Mouse (Mus musculus): ENCODE results near the gene Olfr1416. TPM values are rescaled to one million over a fixed set of nuclear protein-coding genes. Genes with fewer than 3 reads are reported as not detected.
"Not testable (repeated sequence)": the region's sequence is repeated elsewhere in the genome, so short reads cannot be mapped to it uniquely, and the experiment has no call there.

Olfr1416 gene
- polyA plus RNA-seq (2015; fragmentation: Nextera tagmentation; extraction: Ambion mirVana), result not detected in 2 replicates

DNA sequence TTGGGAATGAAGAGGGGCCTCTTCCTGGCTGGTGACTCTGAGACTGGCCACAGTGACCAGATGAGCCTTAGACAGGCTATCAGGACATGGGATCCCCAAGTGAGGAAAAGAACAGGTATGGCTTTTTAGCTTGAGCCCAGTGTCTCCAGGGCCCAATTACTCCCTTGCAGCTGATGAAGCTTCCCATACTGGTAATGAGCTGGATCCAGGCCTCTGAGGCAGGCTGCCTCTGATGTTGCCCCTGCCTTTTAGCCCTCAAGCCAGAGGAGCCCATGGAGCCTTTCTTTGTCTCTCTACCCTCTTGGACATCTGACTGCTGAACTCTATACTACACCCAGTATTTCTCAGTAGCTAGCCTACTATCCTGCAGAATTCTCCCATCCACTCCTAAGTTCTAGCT lies at the start of gene Olfr1416:
Olfr1416 (minus strand) TSS at position 101 of the 400 bp plus-strand sequence.
- Histone ChIP-seq H3K27ac (no peak within 1 kb of the TSS), H3K9ac (no peak within 1 kb of the TSS), H3K4me3 (no peak within 1 kb of the TSS), H3K9me3 (replicated peaks) (no peaks in the 10 kb centered on the region), H3K4me1 (replicated peaks) (no peaks in the 10 kb centered on the region), H3K36me3 (no peaks in the 10 kb centered on the region), H3K27me3 (0 out of 2 replicates have a peak, but pooled peaks cover 2% of the 10 kb centered on the region), H3K4me2 (no peak within 1 kb of the TSS)
- no peak for ATAC-seq (replicated peaks; ENCODE audit: insufficient number of reproducible peaks, insufficient read depth, low FRiP score, low read depth)

DNA sequence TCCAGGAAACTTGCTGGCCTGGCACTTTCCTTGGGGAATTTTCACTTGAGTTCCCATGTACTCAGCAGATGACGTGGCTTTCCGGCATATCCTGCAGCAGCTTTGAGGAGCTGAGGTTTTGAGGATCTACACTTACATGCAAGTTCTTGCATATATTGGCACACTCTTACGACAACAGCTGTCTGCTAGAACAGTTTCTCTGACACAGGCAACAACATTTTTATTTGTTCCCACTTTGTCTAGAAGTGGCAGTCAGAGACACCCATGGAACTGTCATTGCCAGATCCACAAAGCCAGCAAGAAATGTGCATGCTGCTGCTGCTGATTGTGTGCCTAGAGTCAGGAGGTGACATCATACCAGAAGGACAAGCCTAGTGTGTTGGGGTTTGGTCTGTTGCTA lies 38.9 kb upstream of the Olfr1416 start:
- Histone ChIP-seq H3K36me3 (no peaks in the 10 kb centered on the region), H3K4me1 (replicated peaks) (no peaks in the 10 kb centered on the region), H3K27me3 (peaks cover 16% of the 10 kb centered on the region), H3K9me3 (replicated peaks) (no peaks in the 10 kb centered on the region), H3K9ac (no peak overlapping the region), H3K4me3 (no peak overlapping the region), H3K27ac (no peak overlapping the region), H3K4me2 (no peak overlapping the region)
- 69% methylated on average over 3 of the region's 3 CpGs for WGBS
- ATAC-seq (replicated peaks; ENCODE audit: insufficient number of reproducible peaks, insufficient read depth, low FRiP score, low read depth), result no peak

DNA sequence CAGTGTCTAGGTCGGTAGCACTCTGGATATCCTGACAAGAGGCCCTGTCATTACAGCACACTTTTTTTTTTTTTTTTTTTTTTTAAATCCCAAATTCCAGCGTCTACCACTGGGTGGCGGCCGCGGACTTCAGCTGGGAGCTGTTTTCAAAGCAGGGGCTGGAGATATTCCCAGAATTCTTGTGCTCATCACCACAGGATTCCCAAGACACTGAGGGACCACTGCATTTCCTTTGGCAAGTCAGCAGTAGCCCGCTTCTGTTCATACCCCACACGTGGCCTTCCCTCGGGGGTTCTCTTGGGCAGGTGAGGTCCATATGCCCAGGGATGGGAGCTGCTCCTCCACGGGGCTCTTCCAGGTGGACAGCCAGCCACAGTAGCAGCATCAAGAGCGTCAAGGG lies 36.5 kb upstream of the Olfr1416 start:
- Histone ChIP-seq H3K4me3 (no peak overlapping the region), H3K9me3 (replicated peaks) (no peaks in the 10 kb centered on the region), H3K4me1 (replicated peaks) (no peaks in the 10 kb centered on the region), H3K4me2 (no peak overlapping the region), H3K27ac (no peak overlapping the region), H3K27me3 (peaks cover 21% of the 10 kb centered on the region), H3K9ac (no peak overlapping the region), H3K36me3 (no peaks in the 10 kb centered on the region)
- ATAC-seq (replicated peaks; ENCODE audit: insufficient number of reproducible peaks, insufficient read depth, low FRiP score, low read depth), result no peak
- WGBS, result 18% methylated on average over 10 of the region's 10 CpGs

DNA sequence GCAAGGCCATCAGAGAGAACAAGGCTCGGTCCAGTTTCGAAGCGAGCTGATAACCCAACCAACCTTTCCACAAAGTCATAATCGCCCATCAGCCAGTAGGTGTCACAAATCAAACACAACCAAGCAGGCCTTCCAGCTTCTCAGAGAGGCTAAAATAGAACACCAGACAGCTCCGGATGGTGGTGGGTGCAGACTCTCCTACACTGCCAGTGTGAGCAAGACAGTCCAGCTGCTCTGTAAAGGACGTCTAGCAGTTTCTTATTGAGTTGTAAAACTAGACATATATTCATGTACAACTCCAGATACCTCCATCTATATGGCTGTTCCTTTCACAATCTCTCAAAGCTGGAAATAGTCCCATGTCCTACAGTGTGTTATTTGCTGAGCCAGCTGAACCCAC lies 34.1 kb upstream of the Olfr1416 start:
- H3K9me3 ChIP-seq (replicated peaks), result no peaks in the 10 kb centered on the region
- H3K27ac ChIP-seq, result no peak overlapping the region
- no peaks in the 10 kb centered on the region for H3K4me1 ChIP-seq (replicated peaks)
- H3K36me3 ChIP-seq, result no peaks in the 10 kb centered on the region
- H3K4me3 ChIP-seq, result no peak overlapping the region
- H3K27me3 ChIP-seq, result peaks cover 21% of the 10 kb centered on the region
- ATAC-seq (replicated peaks; ENCODE audit: insufficient number of reproducible peaks, insufficient read depth, low FRiP score, low read depth), result no peak
- H3K9ac ChIP-seq, result no peak overlapping the region
- 77% methylated on average over 6 of the region's 6 CpGs for WGBS
- H3K4me2 ChIP-seq, result no peak overlapping the region

DNA sequence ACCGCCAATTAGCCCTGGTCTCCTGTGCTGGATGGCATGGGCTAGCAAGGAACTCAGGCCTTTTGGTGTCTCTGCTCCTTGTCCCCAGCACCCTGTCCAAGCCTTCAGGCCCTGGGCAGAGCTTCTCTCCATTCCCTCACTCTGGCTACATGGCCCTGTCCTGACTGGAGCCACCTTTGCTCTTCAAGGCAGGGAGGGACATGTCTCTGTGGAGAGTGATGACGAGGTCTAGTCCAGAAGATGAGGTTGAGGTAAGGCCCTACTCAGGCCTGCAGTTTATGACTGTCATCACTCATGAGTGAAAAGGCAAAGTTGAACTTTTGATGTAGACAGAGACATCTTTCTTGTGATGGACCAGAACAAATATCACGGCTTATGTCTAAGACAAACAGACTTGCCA lies 33.6 kb upstream of the Olfr1416 start, which contains the start of gene Olfr1414:
Olfr1414 (minus strand) TSS at position 101 of the 400 bp plus-strand sequence.
- Histone ChIP-seq H3K9ac (no peak within 1 kb of the TSS), H3K27me3 (peaks cover 21% of the 10 kb centered on the region), H3K4me1 (replicated peaks) (no peaks in the 10 kb centered on the region), H3K4me2 (no peak within 1 kb of the TSS), H3K27ac (no peak within 1 kb of the TSS), H3K9me3 (replicated peaks) (no peaks in the 10 kb centered on the region), H3K4me3 (no peak within 1 kb of the TSS), H3K36me3 (no peaks in the 10 kb centered on the region)
- WGBS, result 80% methylated on average over 3 of the region's 3 CpGs
- no peak for ATAC-seq (replicated peaks; ENCODE audit: insufficient number of reproducible peaks, insufficient read depth, low FRiP score, low read depth)

DNA sequence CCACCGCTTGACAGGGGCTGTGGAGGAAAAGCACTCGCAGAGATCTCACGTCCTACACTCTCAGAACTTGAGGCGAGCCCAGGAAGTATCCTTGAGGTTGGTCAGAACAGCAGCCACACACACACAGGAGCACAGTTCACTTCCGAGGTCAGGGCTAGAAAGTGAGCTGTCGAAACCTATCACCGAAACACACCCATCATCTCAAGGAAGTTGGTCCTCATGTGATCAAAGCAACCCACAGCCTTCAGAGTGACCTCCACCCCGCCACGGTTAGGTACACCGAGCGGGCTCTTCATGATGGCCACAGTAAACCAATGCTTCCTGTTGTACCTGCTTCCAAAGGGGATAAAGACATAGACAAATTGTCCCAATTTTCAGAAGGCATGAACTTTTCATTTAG lies 30.5 kb upstream of the Olfr1416 start:
- no peak overlapping the region for H3K4me2 ChIP-seq
- 68% methylated on average over 11 of the region's 11 CpGs for WGBS

DNA sequence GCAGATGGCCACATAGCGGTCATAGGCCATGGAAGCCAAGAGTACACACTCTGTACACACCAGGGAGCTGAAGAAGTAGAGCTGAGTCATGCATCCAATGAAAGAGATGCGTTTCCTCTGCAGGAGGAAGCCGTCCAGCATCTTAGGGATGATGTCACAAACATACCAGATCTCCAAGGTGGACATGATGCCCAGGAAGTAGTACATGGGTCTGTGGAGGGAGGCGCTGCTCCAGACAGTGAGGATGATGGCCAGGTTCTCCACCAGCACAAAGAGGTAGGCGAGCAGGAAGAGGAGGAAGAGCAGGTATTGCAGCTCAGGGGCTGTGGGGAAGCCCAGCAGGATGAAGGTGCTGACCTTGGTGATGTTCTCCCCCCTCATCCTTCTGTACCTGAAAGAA lies 26.7 kb upstream of the Olfr1416 start:
- H3K4me3 ChIP-seq; H3K4me1 ChIP-seq (replicated peaks); H3K9ac ChIP-seq; ATAC-seq (replicated peaks; ENCODE audit: insufficient number of reproducible peaks, insufficient read depth, low FRiP score, low read depth); H3K27ac ChIP-seq; H3K27me3 ChIP-seq; H3K9me3 ChIP-seq (replicated peaks); H3K4me2 ChIP-seq; H3K36me3 ChIP-seq: not testable (repeated sequence)
- WGBS, result 75% methylated on average over 5 of the region's 5 CpGs

More for the DNA sequence above, 30.5 kb upstream of the Olfr1416 start:
- H3K27ac ChIP-seq, result no peak overlapping the region
- ATAC-seq (replicated peaks; ENCODE audit: insufficient number of reproducible peaks, insufficient read depth, low FRiP score, low read depth), result no peak
- H3K9me3 ChIP-seq (replicated peaks), result no peaks in the 10 kb centered on the region
- no peak overlapping the region for H3K4me3 ChIP-seq
- H3K4me1 ChIP-seq (replicated peaks), result no peaks in the 10 kb centered on the region
- no peaks in the 10 kb centered on the region for H3K36me3 ChIP-seq
- H3K9ac ChIP-seq, result no peak overlapping the region
- peaks cover 12% of the 10 kb centered on the region for H3K27me3 ChIP-seq

DNA sequence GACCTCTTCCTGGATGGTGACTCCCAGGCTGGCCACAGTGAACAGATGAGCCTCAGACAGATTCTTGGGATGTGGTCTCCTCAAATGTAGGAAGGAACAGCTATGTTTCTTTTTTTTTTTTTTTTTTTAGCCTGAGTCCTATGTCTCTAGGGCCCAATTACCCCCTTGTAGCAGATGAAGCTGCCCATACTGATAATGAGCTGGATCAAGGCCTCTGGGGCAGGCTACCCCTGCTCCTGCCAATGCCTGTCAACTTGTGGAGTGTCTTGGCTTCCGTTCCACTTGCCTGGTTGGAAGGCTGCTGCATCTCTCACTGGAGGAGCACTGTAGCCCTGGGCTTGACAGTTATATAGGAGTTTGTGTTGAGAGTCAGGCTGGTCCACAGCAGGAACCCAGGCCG lies 11.1 kb upstream of the Olfr1416 start, which contains the start of gene Olfr1415:
Olfr1415 (minus strand) TSS at position 101 of the 400 bp plus-strand sequence.
- H3K9me3 ChIP-seq (replicated peaks), result no peaks in the 10 kb centered on the region
- no peak for ATAC-seq (replicated peaks; ENCODE audit: insufficient number of reproducible peaks, insufficient read depth, low FRiP score, low read depth)
- no peaks in the 10 kb centered on the region for H3K36me3 ChIP-seq
- no peak within 1 kb of the TSS for H3K4me2 ChIP-seq
- H3K9ac ChIP-seq, result no peak within 1 kb of the TSS
- H3K27me3 ChIP-seq, result peaks cover 5% of the 10 kb centered on the region; the same call in 1 of the 2 replicates
- H3K4me3 ChIP-seq, result no peak within 1 kb of the TSS
- H3K27ac ChIP-seq, result no peak within 1 kb of the TSS
- 76% methylated on average over 2 of the region's 2 CpGs for WGBS
- no peaks in the 10 kb centered on the region for H3K4me1 ChIP-seq (replicated peaks)

DNA sequence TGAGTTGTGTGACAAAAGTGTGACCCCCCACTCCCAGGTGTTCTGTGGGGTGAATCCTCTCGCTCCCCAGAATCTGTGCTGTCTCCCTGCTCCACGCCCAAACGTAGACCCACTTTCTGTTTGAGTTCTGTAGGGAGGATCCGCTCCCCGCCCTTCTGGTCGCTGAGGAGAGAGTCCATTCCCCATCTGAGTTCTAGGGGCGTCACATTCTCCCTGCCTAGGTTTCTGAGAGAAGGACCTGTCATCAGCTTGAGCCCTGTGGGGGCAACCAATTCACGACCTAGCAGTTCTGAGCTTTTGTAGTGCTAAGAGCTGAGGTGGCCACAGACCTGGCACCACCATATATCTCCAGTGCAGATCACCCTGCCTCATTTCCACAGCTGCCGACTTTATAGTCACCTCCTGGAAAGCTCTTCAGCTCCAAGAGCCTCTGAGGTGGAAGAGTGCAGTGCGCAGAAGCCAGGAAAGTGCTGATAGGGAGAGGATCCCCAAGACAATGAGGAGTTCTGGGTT lies 10.8 kb downstream of the Olfr1416 start:
- Histone ChIP-seq H3K9me3 (replicated peaks) (no peaks in the 10 kb centered on the region), H3K4me2 (peak overlapping the region; percentile 93), H3K4me1 (replicated peaks) (peaks cover 15% of the 10 kb centered on the region), H3K36me3 (peaks cover 15% of the 10 kb centered on the region), H3K27ac (peak overlapping the region; percentile 66), H3K27me3 (peaks cover 3% of the 10 kb centered on the region; the same call in 1 of the 2 replicates), H3K4me3 (peak overlapping the region; percentile 82), H3K9ac (peak overlapping the region; percentile 60)
- peak; percentile 40; the same call in 1 of the 2 replicates for ATAC-seq (replicated peaks; ENCODE audit: insufficient number of reproducible peaks, insufficient read depth, low FRiP score, low read depth)
- WGBS, result 3% methylated on average over 10 of the region's 10 CpGs

DNA sequence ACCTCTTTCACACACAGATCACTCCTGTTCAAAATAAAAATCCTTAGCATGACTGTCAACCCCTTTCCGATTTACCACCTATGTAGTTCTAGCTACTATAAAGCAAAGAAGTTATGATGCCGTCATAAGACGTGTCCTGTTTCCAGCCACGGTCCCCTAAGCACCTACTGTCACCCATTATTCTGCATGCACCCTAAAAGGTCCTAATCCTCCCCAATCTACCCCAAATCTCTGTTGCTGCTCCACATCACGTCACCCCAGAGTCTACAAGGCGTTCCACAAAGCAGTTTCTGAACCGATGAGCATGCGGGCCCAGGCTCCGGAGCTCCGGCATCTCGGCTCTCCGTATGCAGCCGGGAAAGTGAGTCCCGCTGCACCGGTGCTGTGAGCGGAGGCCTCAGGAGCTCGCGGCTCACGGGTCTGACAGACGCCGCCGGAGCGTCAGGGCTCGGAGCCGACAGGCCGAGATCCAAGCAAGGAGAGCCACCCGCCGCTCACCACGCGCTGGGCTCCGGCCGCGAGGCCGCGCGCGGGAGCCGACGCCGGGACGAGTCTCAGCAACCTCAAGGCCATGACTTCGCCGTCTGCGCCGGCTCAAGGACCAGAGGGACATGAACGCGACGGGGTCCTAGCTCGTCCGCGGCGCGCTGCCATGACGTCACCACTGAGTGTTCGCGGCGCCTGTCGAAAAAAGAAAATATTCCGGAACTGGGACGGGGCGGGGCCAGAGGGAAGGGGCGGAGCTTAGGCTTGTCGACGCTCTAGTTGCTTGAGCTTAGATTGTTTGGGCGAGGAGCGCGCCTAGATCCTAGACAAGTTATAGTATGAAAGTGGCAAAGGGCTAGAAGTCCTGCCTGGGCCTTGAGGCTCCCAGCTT lies 11.5 kb downstream of the Olfr1416 start, which contains the start of gene Ndufa10:
Ndufa10 (minus strand) TSS at position 696 of the 877 bp plus-strand sequence.
- peak; percentile 86 for ATAC-seq (replicated peaks; ENCODE audit: insufficient number of reproducible peaks, insufficient read depth, low FRiP score, low read depth)
- Histone ChIP-seq H3K9me3 (replicated peaks) (no peaks in the 10 kb centered on the region), H3K27ac (peak within 1 kb of the TSS; percentile 86), H3K4me1 (replicated peaks) (peaks cover 15% of the 10 kb centered on the region), H3K4me3 (peak within 1 kb of the TSS; percentile 82), H3K9ac (peak within 1 kb of the TSS; percentile 94), H3K36me3 (peaks cover 18% of the 10 kb centered on the region), H3K4me2 (peak within 1 kb of the TSS; percentile 93), H3K27me3 (peaks cover 3% of the 10 kb centered on the region; the same call in 1 of the 2 replicates)
- under 1% methylated on average over 67 of the region's 67 CpGs for WGBS

DNA sequence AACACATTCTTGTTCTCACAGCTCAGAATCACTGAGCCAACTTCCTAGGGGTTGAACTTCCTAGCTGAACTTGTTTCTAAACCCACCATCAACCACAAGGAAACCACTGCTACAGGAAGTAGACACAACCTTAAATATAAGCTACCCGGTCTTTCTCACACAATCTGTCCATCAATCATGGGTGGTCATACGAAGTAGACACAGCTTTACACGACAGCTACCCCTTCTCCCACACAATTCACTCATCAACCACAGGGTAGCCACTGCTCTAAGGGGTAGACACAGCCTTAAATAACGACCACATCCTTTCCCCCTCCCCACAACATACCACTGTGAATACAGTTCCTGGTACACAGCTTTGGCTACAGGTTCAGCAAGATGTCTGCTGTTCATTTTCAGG lies 16.0 kb downstream of the Olfr1416 start:
- 76% methylated on average over 4 of the region's 4 CpGs for WGBS
- H3K9ac ChIP-seq, result no peak overlapping the region
- H3K4me3 ChIP-seq, result no peak overlapping the region
- no peak overlapping the region for H3K4me2 ChIP-seq
- no peak overlapping the region for H3K27ac ChIP-seq
- H3K4me1 ChIP-seq (replicated peaks), result peaks cover 10% of the 10 kb centered on the region
- peaks cover 62% of the 10 kb centered on the region for H3K36me3 ChIP-seq
- H3K27me3 ChIP-seq, result no peaks in the 10 kb centered on the region
- ATAC-seq (replicated peaks; ENCODE audit: insufficient number of reproducible peaks, insufficient read depth, low FRiP score, low read depth), result no peak
- no peaks in the 10 kb centered on the region for H3K9me3 ChIP-seq (replicated peaks)
